Mouse (Mus musculus) macrophage (primary cell): ENCODE measurements at regions not wholly inside any gene's neighbourhood (a gene's known extent, or its start where the extent isn't known, plus 50 kb on each side); places are given as distances from the start of the nearest gene placed in this dataset.

Experiments
- H3K27ac ChIP-seq: fragments of 350-480 bp; formaldehyde crosslinking; 2 replicates; pipeline ENCODE4 v1.9.0; 2021
- H3K36me3 ChIP-seq: fragments of 350-480 bp; formaldehyde crosslinking; 2 replicates; pipeline ENCODE4 v1.9.0; 2021; ENCODE audit errors: inconsistent target
- H3K4me3 ChIP-seq: fragments of 350-480 bp; formaldehyde crosslinking; 2 replicates; pipeline ENCODE4 v1.9.0; 2021; ENCODE audit errors: inconsistent target
- H3K79me2 ChIP-seq: fragments of 350-480 bp; formaldehyde crosslinking; 2 replicates; pipeline ENCODE4 v1.9.0; 2021; ENCODE audit errors: inconsistent target
- whole genome bisulfite sequencing: methylation state at CpG from one replicate; pipeline ENCODE4 v1.1.7; 2026; ENCODE audit warnings: inconsistent platforms; ENCODE audit not compliant: missing documents; 5-methylcytosine and 5-hydroxymethylcytosine counted together

- 93% methylated on average over 10 of the region's 10 CpGs for whole genome bisulfite sequencing
These were observed 123.0 kb upstream of the Ap5m1 start for GRCm38 (mm10) chr14:48942882-48943281.

GRCm38 (mm10) chr14:48930886-48931285 lies 135.0 kb upstream of the Ap5m1 start:
- no peaks in the 10 kb centered on the region for H3K79me2 ChIP-seq
- no peaks in the 10 kb centered on the region for H3K36me3 ChIP-seq
- no peak overlapping the region for H3K4me3 ChIP-seq
- 88% methylated on average over 9 of the region's 9 CpGs for WGBS
- no peak overlapping the region for H3K27ac ChIP-seq

More at GRCm38 (mm10) chr14:48942882-48943281, 123.0 kb upstream of the Ap5m1 start:
- Histone ChIP-seq H3K27ac (no peak overlapping the region), H3K4me3 (no peak overlapping the region), H3K36me3 (no peaks in the 10 kb centered on the region), H3K79me2 (no peaks in the 10 kb centered on the region)

GRCm38 (mm10) chr14:48925870-48926269 lies 140.0 kb upstream of the Ap5m1 start:
- H3K36me3 ChIP-seq: no peaks in the 10 kb centered on the region
- H3K27ac ChIP-seq: no peak overlapping the region
- no peak overlapping the region for H3K4me3 ChIP-seq
- 88% methylated on average over 1 of the region's 1 CpGs for WGBS
- H3K79me2 ChIP-seq: no peaks in the 10 kb centered on the region

- Histone ChIP-seq H3K36me3 (no peaks in the 10 kb centered on the region), H3K79me2 (no peaks in the 10 kb centered on the region), H3K4me3 (no peak overlapping the region), H3K27ac (no peak overlapping the region)
- 94% methylated on average over 13 of the region's 13 CpGs for WGBS
These were observed 156.5 kb upstream of the Ap5m1 start for GRCm38 (mm10) chr14:48909420-48909819.

- H3K36me3 ChIP-seq: no peaks in the 10 kb centered on the region
- no peak overlapping the region for H3K27ac ChIP-seq
- no peak overlapping the region for H3K4me3 ChIP-seq
- no peaks in the 10 kb centered on the region for H3K79me2 ChIP-seq
- 87% methylated on average over 14 of the region's 14 CpGs for WGBS
These were observed 157.8 kb upstream of the Ap5m1 start for GRCm38 (mm10) chr14:48907991-48908698.

GRCm38 (mm10) chr14:48907403-48907973 lies 158.4 kb upstream of the Ap5m1 start:
- H3K27ac ChIP-seq: no peak overlapping the region
- no peaks in the 10 kb centered on the region for H3K36me3 ChIP-seq
- 91% methylated on average over 6 of the region's 6 CpGs for WGBS
- no peaks in the 10 kb centered on the region for H3K79me2 ChIP-seq
- no peak overlapping the region for H3K4me3 ChIP-seq

- 100% methylated on average over 1 of the region's 1 CpGs for WGBS
- H3K4me3 ChIP-seq: no peak overlapping the region
- H3K36me3 ChIP-seq: no peaks in the 10 kb centered on the region
- H3K79me2 ChIP-seq: no peaks in the 10 kb centered on the region
- no peak overlapping the region for H3K27ac ChIP-seq
These were observed 158.9 kb upstream of the Ap5m1 start for GRCm38 (mm10) chr14:48906956-48907355.

GRCm38 (mm10) chr14:48904576-48904975 lies 161.3 kb upstream of the Ap5m1 start:
- Histone ChIP-seq H3K36me3 (no peaks in the 10 kb centered on the region), H3K79me2 (no peaks in the 10 kb centered on the region), H3K27ac (no peak overlapping the region), H3K4me3 (no peak overlapping the region)
- 100% methylated on average over 1 of the region's 1 CpGs for WGBS

- H3K79me2 ChIP-seq: no peaks in the 10 kb centered on the region
- no peak overlapping the region for H3K27ac ChIP-seq
- 50% methylated on average over 5 of the region's 5 CpGs for WGBS
- H3K36me3 ChIP-seq: no peaks in the 10 kb centered on the region
- H3K4me3 ChIP-seq: no peak overlapping the region
These were observed 162.4 kb upstream of the Ap5m1 start for GRCm38 (mm10) chr14:48903526-48903925.

- Histone ChIP-seq H3K4me3 (no peak overlapping the region), H3K79me2 (no peaks in the 10 kb centered on the region), H3K36me3 (no peaks in the 10 kb centered on the region), H3K27ac (no peak overlapping the region)
- 83% methylated on average over 1 of the region's 1 CpGs for WGBS
These were observed 165.7 kb upstream of the Ap5m1 start for GRCm38 (mm10) chr14:48900201-48900600.

- no peaks in the 10 kb centered on the region for H3K36me3 ChIP-seq
- H3K27ac ChIP-seq: no peak overlapping the region
- no peak overlapping the region for H3K4me3 ChIP-seq
- H3K79me2 ChIP-seq: no peaks in the 10 kb centered on the region
- 55% methylated on average over 4 of the region's 5 CpGs for WGBS
These were observed 168.8 kb upstream of the Ap5m1 start for GRCm38 (mm10) chr14:48897140-48897539.

GRCm38 (mm10) chr14:48896235-48896634 lies 169.7 kb upstream of the Ap5m1 start:
- 36% methylated on average over 7 of the region's 7 CpGs for WGBS
- Histone ChIP-seq H3K79me2 (no peaks in the 10 kb centered on the region), H3K27ac (0 out of 2 replicates have a peak overlapping the region, but pooled peaks have one; percentile 12), H3K4me3 (no peak overlapping the region), H3K36me3 (no peaks in the 10 kb centered on the region)

GRCm38 (mm10) chr14:48891216-48891615 lies 174.7 kb upstream of the Ap5m1 start:
- no peaks in the 10 kb centered on the region for H3K36me3 ChIP-seq
- H3K79me2 ChIP-seq: no peaks in the 10 kb centered on the region
- 41% methylated on average over 9 of the region's 9 CpGs for WGBS
- no peak overlapping the region for H3K4me3 ChIP-seq
- H3K27ac ChIP-seq: no peak overlapping the region

- no peak overlapping the region for H3K27ac ChIP-seq
- H3K36me3 ChIP-seq: no peaks in the 10 kb centered on the region
- H3K79me2 ChIP-seq: no peaks in the 10 kb centered on the region
- H3K4me3 ChIP-seq: no peak overlapping the region
- 33% methylated on average over 13 of the region's 13 CpGs for WGBS
These were observed 176.9 kb upstream of the Ap5m1 start for GRCm38 (mm10) chr14:48888954-48889353.

GRCm38 (mm10) chr14:48880041-48880440 lies 185.9 kb upstream of the Ap5m1 start:
- 73% methylated on average over 6 of the region's 6 CpGs for WGBS
- no peak overlapping the region for H3K4me3 ChIP-seq
- H3K27ac ChIP-seq: no peak overlapping the region
- H3K79me2 ChIP-seq: no peaks in the 10 kb centered on the region
- no peaks in the 10 kb centered on the region for H3K36me3 ChIP-seq
